Mouse (Mus musculus) hindbrain, embryonic 10.5 days (tissue): ENCODE measurements around the gene Ccnl1. TPM values are rescaled to one million over a fixed set of nuclear protein-coding genes. Genes with fewer than 3 reads are reported as not detected.
A peak's percentile ranks its signal among the peaks of the same experiment; 100 is the strongest.

Experiments
- DNase-seq: peaks from one replicate; pipeline ENCODE4 v3.0.0-alpha.2; 2017; ENCODE audit warnings: low spot score
- H3K27ac ChIP-seq: fragments of 300-500 bp; sonication (generic); 2 replicates; pipeline ENCODE4 v1.5.1; 2016; ENCODE audit warnings: mild to moderate bottlenecking, moderate library complexity
- H3K27me3 ChIP-seq: fragments of 300-500 bp; sonication (generic); 2 replicates; pipeline ENCODE4 v1.6.1; 2016; ENCODE audit warnings: mild to moderate bottlenecking; ENCODE audit not compliant: poor library complexity, insufficient read depth, severe bottlenecking
- H3K36me3 ChIP-seq: fragments of 300-500 bp; sonication (generic); 2 replicates; pipeline ENCODE4 v1.6.1; 2016; ENCODE audit warnings: mild to moderate bottlenecking, moderate library complexity
- H3K4me1 ChIP-seq: fragments of 300-500 bp; sonication (generic); replicated peaks from 2 replicates; pipeline ENCODE4 v1.6.1; 2016; ENCODE audit warnings: mild to moderate bottlenecking
- H3K4me3 ChIP-seq: fragments of 300-500 bp; sonication (generic); 2 replicates; pipeline ENCODE4 v1.5.1; 2016; ENCODE audit warnings: mild to moderate bottlenecking, moderate library complexity
- H3K9me3 ChIP-seq: fragments of 300-500 bp; sonication (generic); 2 replicates; pipeline ENCODE4 v1.6.1; 2016; ENCODE audit warnings: mild to moderate bottlenecking, moderate library complexity
- WGBS: fragments of 180-500 bp; shearing (Covaris S2); methylation state at CpG from one replicate; pipeline ENCODE4 v1.1.7; 2016; 5-methylcytosine and 5-hydroxymethylcytosine counted together
- polyA plus RNA-seq: library from polyadenylated mRNA; unstranded; fragments of >200 nt; fragmentation: Nextera tagmentation; extraction: Ambion mirVana; gene quantifications from 2 replicates; pipeline ENCODE4 v1.2.1, GENCODE M21; 2016

Ccnl1 gene
- polyA plus RNA-seq, 1 experiment from 2014 or later: 84.6 TPM

- under 1% methylated on average over 43 of the region's 43 CpGs for WGBS
- no peaks in the 10 kb centered on the region; the same call in 1 of the 2 replicates for H3K9me3 ChIP-seq
- peak overlapping the region; percentile 69 for H3K4me3 ChIP-seq
These were observed 16.4 kb upstream of the Ccnl1 start for GRCm38 (mm10) chr3:65974232-65975058.

DNA sequence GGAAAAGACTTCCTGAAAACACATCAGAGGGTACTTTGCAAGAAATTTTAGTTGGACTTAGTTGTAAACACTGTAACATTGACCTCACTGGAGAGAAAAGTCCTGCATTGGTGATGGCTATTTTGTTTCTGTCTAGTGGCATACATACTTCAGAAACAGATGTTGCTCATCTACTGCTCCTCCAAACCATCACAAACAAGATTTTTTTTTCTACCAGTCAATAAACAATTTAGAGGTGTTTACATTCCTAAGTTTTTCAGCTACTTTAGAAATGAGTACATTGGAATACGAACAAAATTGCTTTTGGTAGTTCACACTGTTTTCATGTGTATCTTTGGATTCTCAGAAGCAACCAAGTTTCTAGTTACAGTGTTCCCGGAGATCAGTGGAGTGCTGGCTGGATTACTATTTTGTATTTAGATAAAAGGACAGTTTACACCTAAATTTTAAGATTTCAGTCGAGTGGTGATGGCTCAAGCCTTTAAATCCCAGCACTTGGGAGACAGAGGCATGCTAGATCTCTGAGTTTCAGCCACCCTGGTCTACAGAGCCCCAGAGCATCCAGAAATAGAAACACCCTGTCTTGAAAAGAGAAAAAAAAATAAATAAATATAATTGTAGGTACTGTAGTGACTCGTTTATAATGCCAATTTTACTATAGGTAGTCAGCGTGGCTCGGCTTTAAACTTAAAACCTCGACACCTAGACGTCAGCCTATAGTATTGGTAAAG, 15.6 kb upstream of the Ccnl1 start:
- no peaks in the 10 kb centered on the region; the same call in 1 of the 2 replicates for H3K9me3 ChIP-seq
- peak overlapping the region; percentile 69 for H3K4me3 ChIP-seq
- peak overlapping the region; percentile 97 for H3K27ac ChIP-seq
- no peaks in the 10 kb centered on the region for H3K36me3 ChIP-seq
- DNase-seq: no peak
- peaks cover 32% of the 10 kb centered on the region for H3K4me1 ChIP-seq
- WGBS: 53% methylated on average over 8 of the region's 8 CpGs
- 0 out of 2 replicates have a peak, but pooled peaks cover 2% of the 10 kb centered on the region for H3K27me3 ChIP-seq

More at GRCm38 (mm10) chr3:65974232-65975058, 16.4 kb upstream of the Ccnl1 start:
- Histone ChIP-seq H3K36me3 (no peaks in the 10 kb centered on the region), H3K27ac (peak overlapping the region; percentile 97), H3K4me1 (peaks cover 32% of the 10 kb centered on the region), H3K27me3 (0 out of 2 replicates have a peak, but pooled peaks cover 2% of the 10 kb centered on the region)
- DNase-seq: peak; percentile 97

- no peaks in the 10 kb centered on the region for H3K27me3 ChIP-seq
- no peaks in the 10 kb centered on the region for H3K36me3 ChIP-seq
- peaks cover 10% of the 10 kb centered on the region for H3K4me1 ChIP-seq
- no peak for DNase-seq
- no peak overlapping the region for H3K4me3 ChIP-seq
- H3K9me3 ChIP-seq: no peaks in the 10 kb centered on the region; the same call in 1 of the 2 replicates
- H3K27ac ChIP-seq: no peak overlapping the region
- 94% methylated on average over 3 of the region's 3 CpGs for WGBS
These were observed 11.1 kb upstream of the Ccnl1 start for GRCm38 (mm10) chr3:65969196-65969595.

DNA sequence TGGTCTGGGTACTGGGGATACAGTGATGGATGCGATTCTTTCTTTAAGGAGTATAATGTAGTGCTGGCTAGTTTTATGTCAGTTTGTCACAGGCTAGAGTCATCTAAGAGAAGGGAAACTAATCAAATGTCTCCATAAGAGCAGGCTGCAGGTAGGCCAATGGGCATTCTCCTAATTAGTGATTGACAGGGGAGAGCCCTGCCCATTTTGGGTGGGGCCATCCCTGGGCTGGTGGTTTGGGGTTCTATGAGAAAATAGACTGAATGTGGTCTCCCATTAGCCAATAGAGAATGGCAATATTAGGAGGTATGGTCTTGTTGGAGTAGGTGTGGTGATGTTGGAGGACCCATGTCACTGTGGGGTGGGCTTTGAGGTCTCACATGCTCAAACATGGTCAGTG, 8.3 kb upstream of the Ccnl1 start:
- Histone ChIP-seq H3K4me1 (no peaks in the 10 kb centered on the region), H3K27me3 (no peaks in the 10 kb centered on the region), H3K36me3 (no peaks in the 10 kb centered on the region), H3K27ac (no peak overlapping the region), H3K9me3 (no peaks in the 10 kb centered on the region; the same call in 1 of the 2 replicates), H3K4me3 (no peak overlapping the region)
- 90% methylated on average over 1 of the region's 1 CpGs for WGBS
- DNase-seq: no peak

DNA sequence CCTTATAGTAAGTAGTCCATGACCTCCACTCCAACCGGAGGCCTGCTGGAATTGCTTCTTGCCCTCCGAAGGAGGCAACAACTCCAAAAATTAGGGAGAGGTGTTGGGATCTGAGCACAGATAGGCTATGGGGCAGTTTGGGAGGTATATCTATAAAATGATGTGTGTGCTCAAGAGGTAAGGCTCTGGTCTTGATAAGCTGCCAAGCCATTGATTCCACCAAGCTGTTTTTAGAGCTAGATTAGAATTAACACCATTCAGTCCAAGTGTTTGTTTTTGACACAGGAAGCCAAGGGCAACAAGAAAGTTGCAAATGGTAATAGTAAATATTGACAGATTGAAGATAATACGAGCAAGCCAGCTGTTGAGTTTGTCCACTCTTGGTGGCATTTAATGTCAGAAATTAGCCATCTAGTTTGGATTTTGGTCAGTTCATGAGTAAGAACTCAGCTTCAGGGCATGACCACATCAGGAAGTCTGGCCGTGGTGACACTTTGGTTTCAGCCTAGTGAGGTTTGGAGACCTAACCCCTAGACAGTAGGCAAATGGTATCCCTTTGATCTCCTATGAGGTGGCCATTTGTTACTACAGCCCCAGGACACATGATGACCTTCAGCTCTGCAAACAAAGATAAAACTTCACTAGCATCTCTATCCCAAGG, 4.4 kb upstream of the Ccnl1 start:
- no peaks in the 10 kb centered on the region for H3K9me3 ChIP-seq
- no peak overlapping the region for H3K27ac ChIP-seq
- no peaks in the 10 kb centered on the region for H3K36me3 ChIP-seq
- DNase-seq: no peak
- peaks cover 8% of the 10 kb centered on the region for H3K4me1 ChIP-seq
- no peaks in the 10 kb centered on the region for H3K27me3 ChIP-seq
- 78% methylated on average over 4 of the region's 4 CpGs for WGBS
- no peak overlapping the region for H3K4me3 ChIP-seq

DNA sequence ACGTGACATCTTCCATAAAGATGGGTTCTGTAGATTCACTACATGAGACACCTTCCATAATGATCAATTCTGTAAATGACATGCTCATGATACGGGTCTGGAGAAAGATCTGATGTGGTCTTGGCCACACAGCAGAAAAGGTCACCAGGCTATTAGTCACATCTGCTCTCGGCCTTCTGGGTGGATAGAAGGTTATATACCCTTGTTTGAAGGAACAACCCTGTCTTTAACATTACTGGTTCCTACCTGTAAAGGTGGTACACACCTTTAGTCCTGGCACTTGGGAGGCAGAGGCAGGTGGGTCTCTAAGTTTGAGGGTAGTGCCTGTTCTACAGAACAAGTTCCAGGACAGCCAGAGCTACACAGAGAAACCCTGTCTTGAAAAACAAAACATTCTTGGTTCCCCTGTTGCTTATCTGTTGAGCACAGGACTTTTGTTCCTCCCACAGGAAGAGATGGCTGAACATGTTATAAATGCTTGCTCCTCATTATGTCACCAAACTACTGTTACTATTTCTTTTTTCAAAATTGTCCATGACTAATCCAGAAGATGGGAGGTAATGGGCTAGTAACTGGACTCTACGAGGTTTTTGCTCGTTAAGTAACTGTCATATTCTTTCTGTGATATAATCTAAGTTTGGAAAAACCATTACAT, 2.4 kb upstream of the Ccnl1 start:
- DNase-seq: no peak
- H3K9me3 ChIP-seq: no peaks in the 10 kb centered on the region
- H3K36me3 ChIP-seq: peaks cover 15% of the 10 kb centered on the region
- H3K27me3 ChIP-seq: no peaks in the 10 kb centered on the region
- peaks cover 23% of the 10 kb centered on the region for H3K4me1 ChIP-seq
- no peak overlapping the region for H3K4me3 ChIP-seq
- 93% methylated on average over 5 of the region's 5 CpGs for WGBS
- H3K27ac ChIP-seq: no peak overlapping the region

DNA sequence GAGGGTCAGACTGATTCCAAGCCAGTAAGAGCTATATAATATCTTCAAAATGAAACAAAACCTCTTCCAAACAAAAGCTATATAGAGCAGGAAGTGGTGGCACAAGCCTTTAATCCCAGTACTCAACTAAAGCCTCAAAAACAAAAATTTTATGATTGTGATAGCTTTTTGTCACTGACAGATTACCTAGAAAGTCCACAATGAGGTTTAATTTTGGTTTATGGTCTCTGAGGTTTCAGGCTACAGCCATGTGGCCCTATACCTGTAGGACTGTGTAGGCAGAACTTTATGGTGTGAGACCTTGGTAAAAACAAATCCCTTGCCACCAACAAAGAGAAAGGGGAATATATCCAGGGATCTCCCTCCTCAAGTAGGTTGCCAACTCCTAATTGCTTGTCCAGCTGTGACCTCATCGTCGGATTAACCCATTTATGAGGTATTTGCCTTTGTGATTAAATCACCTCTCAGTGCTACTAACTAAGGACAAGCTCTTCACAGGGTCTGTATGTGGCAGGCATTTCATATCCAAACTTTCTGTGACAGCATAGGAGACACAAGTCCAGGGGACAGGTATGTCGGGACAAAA, 1.5 kb upstream of the Ccnl1 start:
- WGBS: 91% methylated on average over 3 of the region's 3 CpGs
- no peaks in the 10 kb centered on the region for H3K27me3 ChIP-seq
- peak overlapping the region; percentile 100 for H3K27ac ChIP-seq
- no peak for DNase-seq
- peaks cover 24% of the 10 kb centered on the region for H3K36me3 ChIP-seq
- H3K4me3 ChIP-seq: peak overlapping the region; percentile 98
- H3K9me3 ChIP-seq: no peaks in the 10 kb centered on the region
- peaks cover 32% of the 10 kb centered on the region for H3K4me1 ChIP-seq

GRCm38 (mm10) chr3:65958840-65959185, 764 bp upstream of the Ccnl1 start:
- Histone ChIP-seq H3K27me3 (no peaks in the 10 kb centered on the region), H3K36me3 (peaks cover 31% of the 10 kb centered on the region), H3K4me1 (peaks cover 39% of the 10 kb centered on the region), H3K9me3 (no peaks in the 10 kb centered on the region), H3K27ac (peak overlapping the region; percentile 100), H3K4me3 (peak overlapping the region; percentile 98)
- peak; percentile 50 for DNase-seq
- WGBS: 4% methylated on average over 9 of the region's 9 CpGs

- peak overlapping the region; percentile 98 for H3K4me3 ChIP-seq
- peaks cover 44% of the 10 kb centered on the region for H3K36me3 ChIP-seq
- H3K27me3 ChIP-seq: no peaks in the 10 kb centered on the region
- H3K27ac ChIP-seq: peak overlapping the region; percentile 100
- no peaks in the 10 kb centered on the region for H3K9me3 ChIP-seq
- WGBS: under 1% methylated on average over 92 of the region's 94 CpGs
- DNase-seq: peak; percentile 77
- peaks cover 51% of the 10 kb centered on the region for H3K4me1 ChIP-seq
These were observed 563 bp downstream of the Ccnl1 start for GRCm38 (mm10) chr3:65957271-65958101.

DNA sequence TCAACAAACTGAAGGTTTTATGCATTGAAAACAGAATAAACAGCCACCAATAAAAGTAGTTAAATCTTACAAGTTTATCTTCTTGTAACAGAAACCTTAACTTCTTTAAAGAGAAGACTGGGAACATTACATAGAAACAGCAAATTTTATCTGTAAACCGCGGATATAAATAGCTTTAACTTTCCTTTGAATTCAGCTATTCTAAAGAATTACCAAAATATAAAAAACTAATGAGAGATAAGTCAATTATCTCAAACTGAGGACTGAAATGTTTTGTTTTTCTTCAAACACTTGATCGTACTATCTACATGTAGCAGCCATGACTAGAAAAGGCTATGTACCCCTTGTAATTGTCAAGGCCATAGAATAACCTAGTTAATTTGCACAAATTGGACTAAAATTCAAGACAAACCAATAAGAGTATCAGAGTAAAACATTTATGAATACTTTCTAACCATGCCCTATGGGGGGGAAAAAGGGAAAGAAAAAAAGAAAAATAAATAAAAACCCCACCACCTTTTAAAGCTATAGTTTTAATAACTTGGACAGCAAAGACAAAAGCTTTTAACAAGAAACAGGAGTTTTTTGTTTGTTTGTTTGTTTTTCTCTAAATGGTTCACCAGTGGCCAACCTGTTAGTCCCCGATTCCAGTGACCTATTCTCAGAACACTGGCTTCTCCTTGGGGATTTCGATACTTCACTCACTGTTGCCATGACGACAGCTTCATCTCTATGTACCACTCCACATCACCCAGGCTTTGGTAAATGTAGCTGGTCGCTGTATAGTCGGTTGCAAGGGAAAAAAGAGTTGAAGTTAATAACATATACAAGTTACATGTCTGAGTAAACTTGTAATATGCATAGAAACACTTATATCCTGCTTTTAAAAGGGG, 3.3 kb downstream of the Ccnl1 start:
- peaks cover 52% of the 10 kb centered on the region for H3K4me1 ChIP-seq
- peaks cover 72% of the 10 kb centered on the region for H3K36me3 ChIP-seq
- H3K27me3 ChIP-seq: no peaks in the 10 kb centered on the region
- no peak overlapping the region for H3K27ac ChIP-seq
- peak overlapping the region; percentile 14; the same call in 1 of the 2 replicates for H3K4me3 ChIP-seq
- DNase-seq: no peak
- H3K9me3 ChIP-seq: no peaks in the 10 kb centered on the region
- 64% methylated on average over 8 of the region's 8 CpGs for WGBS
